Mouse (Mus musculus) neural tube, embryonic 10.5 days (tissue): ENCODE measurements around the gene Spag8.

Source experiments
- DNase-seq: peaks from one replicate; pipeline ENCODE4 v3.0.0-alpha.2; 2017; ENCODE audit warnings: low spot score; ENCODE audit errors: extremely low spot score

The Spag8 gene

GRCm38 (mm10) chr4:43653161-43654015, at the start of gene Spag8:
Spag8 (minus strand) TSS chr4:43653594.
- peak; percentile 58 for DNase-seq

DNA sequence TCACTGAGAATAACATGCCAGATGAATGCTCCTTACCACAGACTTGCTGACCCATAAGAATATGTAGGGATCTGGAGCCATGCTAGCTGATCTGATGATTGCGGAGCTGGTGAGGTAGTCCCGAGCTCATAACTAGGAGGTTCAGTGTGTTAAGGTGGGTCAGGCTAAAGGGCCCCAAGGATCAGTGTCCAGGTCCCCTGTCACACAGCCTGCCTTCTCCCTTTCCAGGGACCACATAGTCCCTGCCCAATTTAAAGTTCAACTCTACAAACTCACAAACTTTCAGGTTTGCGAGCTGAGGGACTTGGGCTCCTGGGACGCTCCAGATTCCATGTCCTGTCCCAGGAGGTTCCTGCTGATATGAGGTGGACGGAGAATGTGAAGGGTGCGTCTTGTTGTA, 47.3 kb upstream of the Spag8 start, which contains the start of gene Olfr70:
Olfr70 (minus strand) TSS at position 101 of the 400 bp plus-strand sequence.
- no peak for DNase-seq

GRCm38 (mm10) chr4:43696561-43696960, 43.2 kb upstream of the Spag8 start:
- DNase-seq = no peak

DNA sequence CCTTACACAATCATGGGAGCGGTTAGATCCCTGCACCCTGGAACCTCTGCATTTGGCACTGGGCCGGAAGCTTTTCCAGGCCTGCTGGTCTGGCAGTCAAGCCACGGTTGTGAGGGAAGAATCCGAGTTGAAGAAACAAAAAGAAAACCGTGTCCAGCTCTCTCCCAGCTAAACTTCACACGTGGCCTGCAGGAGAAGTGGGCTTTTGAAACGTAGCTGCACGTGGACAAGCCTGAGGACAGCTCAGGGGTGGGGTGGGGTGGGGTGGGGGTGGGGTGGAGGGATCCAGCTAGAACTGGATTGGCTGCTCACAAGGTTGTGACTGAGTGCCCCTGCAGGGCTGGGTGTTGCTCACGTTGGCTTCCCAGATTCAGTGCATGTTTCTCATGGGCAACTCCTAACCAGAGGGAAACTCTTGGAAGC, 41.9 kb upstream of the Spag8 start:
- DNase-seq = no peak

DNA sequence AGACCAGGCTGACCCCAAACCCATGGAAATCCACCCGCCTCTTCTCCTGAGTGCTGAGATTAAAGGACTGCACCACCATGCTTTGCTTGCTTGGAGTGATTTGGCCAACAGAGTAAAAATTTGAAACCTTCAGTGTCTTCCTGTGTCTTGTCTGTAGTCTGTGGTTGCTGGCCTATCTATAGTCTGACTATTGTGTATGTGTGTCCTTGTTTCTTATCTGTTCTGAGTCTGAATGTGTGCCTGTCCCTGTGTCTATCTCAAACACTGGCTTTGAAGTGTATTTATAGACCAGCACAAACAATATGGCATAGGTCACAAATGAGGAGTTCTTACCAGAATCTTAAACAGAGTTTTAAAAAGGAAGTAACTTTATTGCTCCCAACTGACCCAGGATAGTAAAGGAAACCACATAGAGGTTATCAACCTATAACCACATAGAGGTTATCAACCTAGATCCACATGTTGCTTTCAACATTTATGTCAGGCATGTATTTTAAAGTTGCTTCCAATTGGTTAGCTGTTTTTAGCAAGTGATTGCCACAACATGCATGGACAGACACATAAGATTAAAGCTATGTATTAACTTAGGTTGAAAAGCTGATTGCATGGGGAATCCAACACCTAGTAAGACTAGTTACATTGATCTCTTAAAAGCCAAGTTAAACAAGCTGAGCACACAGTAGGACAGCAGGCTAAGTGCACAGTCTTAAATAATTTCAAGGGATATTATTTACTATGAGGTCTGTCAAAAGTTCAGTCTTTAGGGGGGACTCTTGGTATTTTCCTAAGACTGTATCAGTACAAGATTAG, 41.2 kb upstream of the Spag8 start:
- no peak for DNase-seq

- no peak for DNase-seq
These were observed 40.4 kb upstream of the Spag8 start for GRCm38 (mm10) chr4:43693806-43694241.

DNA sequence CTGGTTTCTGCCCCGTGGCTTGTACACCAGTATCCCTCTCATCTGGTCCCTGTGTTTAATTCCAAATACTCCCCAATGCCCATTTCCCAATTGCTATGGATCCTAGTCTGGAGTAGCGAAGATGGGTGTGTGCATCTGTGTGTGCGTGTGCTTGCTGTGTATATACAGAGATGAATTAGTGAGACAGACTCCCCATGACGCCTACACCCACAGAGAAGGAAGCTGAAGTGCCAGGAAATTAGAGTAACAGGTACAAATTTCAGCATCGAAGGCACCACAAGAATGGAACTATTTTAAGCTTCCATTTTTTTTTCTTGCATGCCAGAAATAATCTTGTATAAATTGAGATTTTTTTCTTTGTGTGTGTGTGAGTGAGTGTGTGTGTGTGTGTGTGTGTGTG, 37.6 kb upstream of the Spag8 start:
- DNase-seq = no peak

GRCm38 (mm10) chr4:43690021-43690420, 36.6 kb upstream of the Spag8 start:
- no peak for DNase-seq

- no peak for DNase-seq
These were observed 26.1 kb upstream of the Spag8 start for GRCm38 (mm10) chr4:43679416-43680043.

DNA sequence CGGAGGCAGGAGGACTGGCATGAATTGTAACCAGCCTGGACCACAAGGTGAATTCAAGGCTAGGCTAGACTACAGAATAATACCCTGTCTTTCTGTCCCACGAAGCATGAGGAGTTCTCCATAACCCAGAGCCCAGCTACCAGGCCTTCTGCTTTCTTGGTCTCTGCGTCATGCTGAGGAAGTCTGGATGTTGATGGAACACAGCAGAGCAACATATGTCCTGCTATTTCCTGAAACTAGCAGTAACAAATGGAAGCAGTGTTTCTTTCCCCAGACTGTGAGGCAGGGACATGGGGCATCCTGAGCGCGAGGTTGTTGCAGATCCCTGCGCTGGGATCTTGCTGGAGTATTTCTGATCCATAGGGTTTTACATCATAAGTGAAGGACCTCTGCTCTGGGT, 25.1 kb upstream of the Spag8 start:
- no peak for DNase-seq

DNA sequence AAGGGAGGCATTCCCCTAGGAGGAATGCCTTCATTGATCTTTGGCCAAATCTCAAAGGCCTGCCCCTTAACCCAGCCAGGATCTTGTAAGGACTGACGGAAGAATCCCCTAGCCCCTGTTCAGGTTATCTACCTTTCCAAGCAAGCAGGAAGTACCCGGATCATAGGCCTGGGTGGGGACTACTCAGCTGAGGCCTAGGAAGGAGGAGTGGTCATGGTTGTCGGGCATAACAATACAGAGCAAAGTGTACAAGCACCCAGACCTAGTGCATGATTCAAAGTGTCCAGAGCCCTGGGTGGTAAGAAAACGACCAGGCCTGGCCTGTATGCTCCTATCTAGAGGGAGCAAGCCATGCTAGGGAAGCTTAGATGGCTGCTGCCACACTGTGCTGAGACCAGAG, 22.2 kb upstream of the Spag8 start:
- DNase-seq = no peak

- DNase-seq = no peak
These were observed 21.6 kb upstream of the Spag8 start for GRCm38 (mm10) chr4:43674974-43675373.

GRCm38 (mm10) chr4:43673703-43674102, 20.3 kb upstream of the Spag8 start:
- DNase-seq = no peak

GRCm38 (mm10) chr4:43672070-43672469, 18.7 kb upstream of the Spag8 start:
- peak; percentile 91 for DNase-seq

DNA sequence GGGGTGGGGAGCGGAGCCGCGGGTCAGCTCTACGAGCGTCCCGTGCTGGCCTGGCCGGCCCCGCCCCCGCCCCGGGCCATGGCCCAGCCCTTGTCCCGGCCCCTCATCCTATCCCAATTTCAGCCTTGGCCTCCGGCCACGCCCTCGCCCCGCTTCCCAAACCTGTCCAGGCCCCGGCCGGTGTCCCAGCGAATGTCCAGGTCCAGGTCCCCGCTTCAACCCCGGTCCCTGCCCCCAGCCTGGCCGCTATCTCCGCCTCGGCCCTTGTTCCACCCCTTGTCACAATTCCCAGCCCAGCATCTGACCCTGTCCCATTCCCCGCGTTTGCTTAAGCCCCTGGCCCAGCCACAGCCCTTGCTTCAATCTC, 16.0 kb upstream of the Spag8 start:
- peak; percentile 89 for DNase-seq

DNA sequence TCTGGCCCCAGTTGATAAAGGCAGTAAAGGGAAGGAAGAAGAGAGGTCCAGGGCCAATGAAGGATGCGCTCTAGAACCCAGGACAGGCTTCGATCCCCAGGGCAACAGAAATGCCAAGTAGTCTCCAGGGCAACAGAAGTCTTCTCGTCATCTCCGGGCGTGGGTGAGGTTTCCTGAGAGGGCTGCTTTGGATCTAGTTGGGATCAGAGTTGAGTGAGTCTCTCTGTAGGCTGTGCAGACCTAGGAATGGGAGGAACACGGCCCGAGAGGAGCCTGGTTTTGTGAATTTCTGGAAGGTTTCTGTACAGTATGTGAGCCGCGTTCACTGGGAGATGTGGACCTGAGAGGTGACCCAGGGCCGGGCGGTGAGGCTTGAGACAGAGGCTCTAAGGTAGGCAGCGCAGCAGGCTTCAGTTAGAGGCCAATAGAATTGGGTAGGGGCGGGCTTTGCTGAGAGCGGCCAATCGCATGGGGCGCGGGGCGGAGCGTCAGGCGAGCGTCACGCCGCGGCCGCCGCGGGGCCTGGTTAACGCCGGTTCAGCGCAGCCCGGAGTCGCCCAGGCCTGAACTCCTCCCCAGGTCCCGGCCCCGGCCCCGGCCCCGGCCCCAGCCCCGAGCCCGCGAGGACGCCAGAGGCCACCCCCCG, 15.5 kb upstream of the Spag8 start, which contains the start of the genes Tmem8b and Fam221b:
Tmem8b (plus strand) TSS at position 190 of the 646 bp plus-strand sequence.
Fam221b (minus strand) TSS at position 364 of the 646 bp plus-strand sequence.
- peak; percentile 92 for DNase-seq

DNA sequence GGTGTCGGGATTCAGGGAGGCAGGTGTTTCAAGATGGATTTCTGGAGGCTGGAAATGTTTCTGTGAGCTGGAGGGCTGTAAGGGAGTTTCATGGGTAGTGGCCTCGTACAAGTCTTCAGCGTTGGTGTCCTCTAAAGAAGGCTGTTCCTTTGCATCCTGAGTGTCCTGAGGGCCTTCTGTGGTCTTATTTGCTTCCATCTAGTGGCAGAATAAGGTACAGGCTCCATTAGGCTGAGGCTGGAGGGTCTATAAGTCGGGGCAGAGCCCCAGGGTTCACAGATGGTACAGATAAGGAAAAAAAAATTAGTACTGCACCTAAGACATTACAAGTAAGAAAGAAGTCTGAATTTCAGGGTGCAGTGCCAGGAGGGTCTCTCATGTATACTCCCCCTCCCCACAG, 13.0 kb upstream of the Spag8 start:
- no peak for DNase-seq

- DNase-seq = no peak
These were observed 3.8 kb upstream of the Spag8 start for GRCm38 (mm10) chr4:43657146-43657545.

DNA sequence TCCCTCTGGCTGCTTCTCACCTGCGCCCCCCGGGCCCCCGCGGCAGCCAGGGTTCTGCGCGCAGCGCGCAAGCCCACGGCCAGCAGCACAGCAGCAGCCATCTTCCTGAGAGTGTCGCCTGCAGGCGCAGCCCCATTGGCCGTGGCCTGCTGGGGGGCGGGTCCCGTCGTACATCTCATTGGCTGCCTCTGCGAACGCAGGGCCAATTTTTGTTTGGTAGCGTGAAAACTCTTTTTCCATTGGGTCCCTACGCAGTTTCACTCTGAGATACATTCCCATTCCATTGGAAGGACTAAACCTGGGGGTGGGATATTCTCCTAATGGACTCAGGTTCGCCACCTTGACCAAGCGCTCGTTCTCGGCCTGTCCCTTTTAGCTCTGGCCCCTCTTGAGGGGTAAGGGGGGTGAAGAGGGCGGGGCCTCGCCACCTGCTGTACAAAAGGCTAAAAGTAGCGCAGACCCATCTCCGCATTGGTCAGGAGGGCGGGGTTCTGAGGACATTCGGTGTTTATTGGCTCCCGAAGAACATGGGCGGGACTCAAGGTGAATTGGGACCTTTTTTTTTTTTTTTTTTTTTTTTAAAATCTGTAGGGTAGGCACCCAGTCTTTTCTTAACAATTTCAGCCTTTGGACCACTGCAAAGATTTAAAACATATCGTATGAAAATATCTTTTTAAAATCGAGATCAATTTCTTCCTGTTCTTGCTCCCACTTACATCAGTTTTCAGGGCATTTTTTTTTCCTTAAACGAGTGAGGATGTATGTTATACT, 3.1 kb upstream of the Spag8 start, which contains the start of gene Hint2:
Hint2 (minus strand) TSS at position 128 of the 771 bp plus-strand sequence.
- peak; percentile 93 for DNase-seq

GRCm38 (mm10) chr4:43655656-43656338, 2.4 kb upstream of the Spag8 start:
- no peak for DNase-seq
